Mouse (Mus musculus) erythroblast, embryonic 14.5 days (primary cell): ENCODE data around the gene Hk3. TPM values are rescaled to one million over a fixed set of nuclear protein-coding genes. Genes with fewer than 3 reads are reported as not detected.

Source experiments
- H3K27me3 ChIP-seq: 2 replicates; pipeline ENCODE4 v1.6.1; 2012; ENCODE audit warnings: inconsistent platforms; ENCODE audit not compliant: control insufficient read depth
- H3K36me3 ChIP-seq: 2 replicates; pipeline ENCODE4 v1.6.1; 2012; ENCODE audit warnings: mild to moderate bottlenecking, inconsistent platforms; ENCODE audit not compliant: control insufficient read depth
- H3K4me1 ChIP-seq: 2 replicates; pipeline ENCODE4 v1.6.1; 2012; ENCODE audit warnings: inconsistent platforms; ENCODE audit not compliant: control insufficient read depth
- H3K4me3 ChIP-seq: replicated peaks from 2 replicates; pipeline ENCODE3; 2012; ENCODE audit warnings: moderate library complexity, mild to moderate bottlenecking, inconsistent platforms
- H3K9me3 ChIP-seq: 2 replicates; pipeline ENCODE4 v1.6.1; 2012; ENCODE audit warnings: low read length, inconsistent platforms, mixed read lengths; ENCODE audit not compliant: control insufficient read depth
- GATA1 ChIP-seq: IDR thresholded peaks from 2 replicates; pipeline ENCODE4 v1.6.1; 2012; ENCODE audit warnings: low read length, inconsistent platforms, mixed read lengths
- TAL1 ChIP-seq: IDR thresholded peaks from 3 replicates; pipeline ENCODE4 v1.6.1; 2012; ENCODE audit warnings: low read length, inconsistent platforms, mixed read lengths
- polyA plus RNA-seq: library from polyadenylated mRNA; stranded (reverse); fragments of >175 nt; gene quantifications from 2 replicates; pipeline ENCODE4 v1.2.3, GENCODE M21; 2012

The Hk3 gene
- 0.08 and 0.11 TPM in 2 replicates for polyA plus RNA-seq

GRCm38 (mm10) chr13:55021194-55021779, at the start of gene Hk3:
TSS of gene Hk3 (minus strand) at chr13:55021385.
- peaks cover 7% of the 10 kb centered on the region for H3K36me3 ChIP-seq
- H3K4me3 ChIP-seq = no peak within 1 kb of the TSS
- H3K9me3 ChIP-seq = no peaks in the 10 kb centered on the region
- H3K4me1 ChIP-seq = no peaks in the 10 kb centered on the region; the same call in 1 of the 2 replicates
- TF ChIP-seq TAL1 = no peak
- TF ChIP-seq GATA1 = no peak
- no peaks in the 10 kb centered on the region for H3K27me3 ChIP-seq

DNA sequence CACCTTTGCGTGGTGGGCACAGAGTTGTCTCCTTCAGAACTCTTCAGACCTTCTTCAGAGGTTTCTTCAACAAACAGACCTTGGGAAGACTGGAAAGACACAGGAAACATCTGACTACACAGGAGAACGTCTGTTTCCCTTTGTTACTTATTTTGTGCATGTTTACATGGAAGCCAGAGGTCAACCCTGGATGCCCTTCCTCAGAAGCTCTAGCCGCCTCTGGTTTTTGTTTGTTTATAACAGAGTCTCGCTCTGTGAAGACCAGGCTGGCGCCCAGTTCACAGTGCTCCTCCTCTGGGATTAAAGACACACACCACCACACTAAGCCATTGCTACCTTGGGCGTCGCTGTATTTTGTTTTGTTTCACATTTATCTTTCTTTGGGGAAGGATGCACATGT, 48.5 kb upstream of the Hk3 start:
- Histone ChIP-seq H3K4me1 (no peaks in the 10 kb centered on the region), H3K36me3 (peaks cover 43% of the 10 kb centered on the region), H3K27me3 (no peaks in the 10 kb centered on the region), H3K9me3 (no peaks in the 10 kb centered on the region), H3K4me3 (no peak overlapping the region)
- no peak for TF ChIP-seq TAL1
- TF ChIP-seq GATA1 = no peak

DNA sequence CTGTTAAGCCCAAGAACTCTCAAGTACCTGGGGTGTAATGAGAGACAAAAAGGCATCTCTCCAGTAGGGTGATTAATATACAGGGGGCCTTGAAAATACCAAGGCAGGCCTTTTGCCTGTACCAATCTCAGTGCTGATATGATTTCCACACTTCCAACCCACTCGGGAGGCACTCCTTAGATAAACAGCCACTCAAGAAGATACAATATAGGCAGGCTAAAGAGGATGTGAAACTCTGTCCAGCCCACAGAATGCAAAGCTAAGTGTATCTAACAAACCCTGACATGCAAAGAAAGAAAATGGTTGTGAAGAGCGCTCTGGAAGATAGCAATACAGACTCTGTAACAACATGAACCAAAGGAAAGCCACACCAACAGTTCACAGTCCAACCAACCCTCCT, 42.1 kb upstream of the Hk3 start:
- Histone ChIP-seq H3K4me3 (no peak overlapping the region), H3K4me1 (no peaks in the 10 kb centered on the region), H3K9me3 (no peaks in the 10 kb centered on the region), H3K27me3 (no peaks in the 10 kb centered on the region), H3K36me3 (peaks cover 53% of the 10 kb centered on the region)
- TF ChIP-seq GATA1 (no peak), TAL1 (no peak)

DNA sequence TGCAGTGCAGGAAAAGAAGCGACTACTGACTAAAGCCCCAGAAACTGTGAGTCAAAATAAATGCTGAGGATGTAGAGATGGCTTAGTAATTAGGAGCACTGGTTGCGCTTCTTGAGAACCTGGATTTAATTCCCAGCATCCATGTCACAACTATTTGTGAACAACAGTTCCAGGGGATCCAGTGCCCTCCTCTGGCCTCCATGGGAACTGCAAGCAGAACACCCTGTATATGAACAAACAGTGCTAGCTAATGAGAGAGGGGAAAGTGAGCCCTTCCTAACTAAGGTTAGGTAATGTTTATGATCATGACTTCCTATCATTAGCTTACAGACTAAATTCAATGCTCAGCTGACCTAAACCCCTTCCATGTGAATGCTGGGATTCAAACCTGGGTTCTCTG, 36.9 kb upstream of the Hk3 start:
- Histone ChIP-seq H3K4me1 (no peaks in the 10 kb centered on the region), H3K27me3 (no peaks in the 10 kb centered on the region), H3K4me3 (no peak overlapping the region), H3K9me3 (no peaks in the 10 kb centered on the region), H3K36me3 (peaks cover 65% of the 10 kb centered on the region)
- TF ChIP-seq GATA1 (no peak), TAL1 (no peak)

DNA sequence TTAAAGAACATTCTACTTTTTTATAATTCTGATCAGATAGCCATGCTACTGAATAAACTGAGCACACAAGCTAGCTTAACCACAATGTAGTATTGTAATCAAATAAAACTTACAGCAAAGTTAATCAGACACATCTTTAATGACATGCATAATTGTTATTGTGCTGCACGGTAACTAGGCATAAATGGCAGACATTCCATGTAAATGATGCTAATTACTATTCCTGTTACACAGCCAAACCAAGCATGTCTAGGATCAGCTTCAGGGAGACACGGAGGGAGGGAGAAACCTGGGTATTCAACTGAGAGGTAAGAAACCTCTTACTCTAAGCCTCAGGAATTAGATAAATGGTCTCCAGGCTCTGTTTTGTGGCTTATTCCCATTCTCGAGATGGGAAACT, 26.5 kb upstream of the Hk3 start:
- no peak for TF ChIP-seq TAL1
- TF ChIP-seq GATA1 = no peak
- Histone ChIP-seq H3K27me3 (no peaks in the 10 kb centered on the region), H3K9me3 (no peaks in the 10 kb centered on the region), H3K36me3 (peaks cover 72% of the 10 kb centered on the region), H3K4me3 (no peak overlapping the region), H3K4me1 (no peaks in the 10 kb centered on the region)

DNA sequence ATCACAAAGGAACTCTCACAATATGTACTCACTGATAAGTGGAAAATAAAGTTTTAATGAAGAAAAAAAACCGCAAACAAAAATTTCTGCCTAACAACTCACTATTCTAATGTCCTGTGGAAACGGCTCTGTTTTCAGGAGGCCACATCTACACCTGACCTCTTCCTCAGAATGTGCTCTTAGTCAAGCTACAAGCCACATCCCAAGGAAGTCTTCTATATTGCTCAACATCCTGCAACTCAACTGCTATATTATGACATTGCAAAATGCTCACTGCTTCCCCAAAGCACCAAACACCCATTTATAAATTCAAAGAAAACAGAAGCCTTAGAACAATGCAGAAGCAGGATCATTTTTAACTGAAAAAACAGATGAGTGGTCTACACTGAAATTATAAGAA, 18.8 kb upstream of the Hk3 start:
- Histone ChIP-seq H3K9me3 (no peaks in the 10 kb centered on the region), H3K27me3 (no peaks in the 10 kb centered on the region), H3K4me3 (no peak overlapping the region), H3K36me3 (peaks cover 40% of the 10 kb centered on the region), H3K4me1 (no peaks in the 10 kb centered on the region)
- TF ChIP-seq GATA1 (no peak), TAL1 (no peak)

DNA sequence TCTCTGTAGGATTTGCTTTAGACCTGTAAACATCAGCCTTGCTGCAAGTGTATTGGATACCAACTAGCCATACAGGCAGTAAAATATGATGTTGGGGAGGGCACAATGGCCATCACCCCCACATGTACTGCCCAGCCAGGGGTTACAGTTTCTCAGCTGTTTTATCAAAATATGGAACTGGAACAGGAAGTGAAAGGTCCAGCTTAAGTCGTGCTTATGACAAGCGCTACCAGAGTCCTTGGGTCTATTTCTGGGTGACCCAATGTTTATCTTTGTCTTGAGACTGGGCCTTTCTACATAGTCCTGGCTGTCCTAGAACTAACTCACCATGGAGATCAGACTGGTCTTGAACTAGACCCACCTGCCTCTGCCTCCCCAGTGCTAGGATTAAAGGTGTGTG, 3.0 kb upstream of the Hk3 start:
- Histone ChIP-seq H3K36me3 (peaks cover 25% of the 10 kb centered on the region), H3K9me3 (no peaks in the 10 kb centered on the region), H3K4me1 (no peaks in the 10 kb centered on the region; the same call in 1 of the 2 replicates), H3K4me3 (no peak overlapping the region), H3K27me3 (no peaks in the 10 kb centered on the region)
- TF ChIP-seq TAL1 (no peak), GATA1 (no peak)

- Histone ChIP-seq H3K9me3 (no peaks in the 10 kb centered on the region), H3K27me3 (no peaks in the 10 kb centered on the region), H3K4me1 (no peaks in the 10 kb centered on the region; the same call in 1 of the 2 replicates), H3K36me3 (peaks cover 10% of the 10 kb centered on the region), H3K4me3 (no peak overlapping the region)
- TF ChIP-seq TAL1 (no peak), GATA1 (no peak)
Observed at GRCm38 (mm10) chr13:55022715-55023114, 1.5 kb upstream of the Hk3 start.

GRCm38 (mm10) chr13:55022256-55022655, 1.1 kb upstream of the Hk3 start:
- H3K4me3 ChIP-seq = no peak overlapping the region
- no peaks in the 10 kb centered on the region for H3K27me3 ChIP-seq
- no peaks in the 10 kb centered on the region for H3K9me3 ChIP-seq
- H3K4me1 ChIP-seq = no peaks in the 10 kb centered on the region; the same call in 1 of the 2 replicates
- TF ChIP-seq GATA1 (no peak), TAL1 (no peak)
- H3K36me3 ChIP-seq = peaks cover 8% of the 10 kb centered on the region

GRCm38 (mm10) chr13:55020051-55020450, 1.1 kb downstream of the Hk3 start:
- H3K27me3 ChIP-seq = no peaks in the 10 kb centered on the region
- no peaks in the 10 kb centered on the region; the same call in 1 of the 2 replicates for H3K4me1 ChIP-seq
- H3K36me3 ChIP-seq = no peaks in the 10 kb centered on the region
- no peaks in the 10 kb centered on the region for H3K9me3 ChIP-seq
- H3K4me3 ChIP-seq = no peak overlapping the region
- TF ChIP-seq GATA1 (no peak), TAL1 (no peak)
